Mouse (Mus musculus) thymus, adult 18-20 months (tissue): ENCODE measurements around the gene Cyb5r4.
"Not testable (repeated sequence)": the region's sequence is repeated elsewhere in the genome, so short reads cannot be mapped to it uniquely, and the experiment has no call there.

Source experiments
- DNase-seq, 2 experiments: peaks; one replicate each; pipeline ENCODE4 v3.0.0; 2022; ENCODE audit warnings: mixed read lengths in 2 of 2

The Cyb5r4 gene

DNA sequence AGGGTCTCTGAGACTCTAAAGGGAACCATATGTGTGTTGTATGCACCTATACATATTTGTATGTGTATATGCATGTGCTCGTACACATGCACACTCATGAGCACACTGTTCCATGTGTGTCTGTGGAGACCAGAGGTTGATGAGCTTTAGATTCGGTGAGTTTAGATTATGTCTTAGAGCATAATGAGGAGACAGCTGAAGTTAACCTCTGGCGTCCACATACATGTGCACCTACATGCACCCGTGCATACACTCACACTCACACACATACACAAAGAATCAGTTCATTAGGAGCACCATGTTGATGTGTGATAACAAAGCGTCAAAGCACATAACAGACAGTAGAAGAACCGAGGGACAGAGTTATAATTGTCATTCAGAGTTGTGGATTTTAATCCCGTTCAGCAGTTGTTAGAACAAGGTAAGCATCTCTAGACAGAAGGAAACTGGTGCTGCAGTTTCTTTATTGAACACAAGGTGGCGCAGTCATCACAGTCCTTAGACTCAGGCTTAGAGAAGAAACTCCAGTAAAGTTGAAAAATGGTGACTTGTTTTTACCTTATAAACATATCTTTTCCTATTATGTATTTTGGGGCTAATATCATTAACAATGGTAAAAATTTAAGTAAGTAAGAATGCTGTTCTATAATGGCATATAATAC is 5.7 kb downstream of the Cyb5r4 start:
- no peak for DNase-seq

DNA sequence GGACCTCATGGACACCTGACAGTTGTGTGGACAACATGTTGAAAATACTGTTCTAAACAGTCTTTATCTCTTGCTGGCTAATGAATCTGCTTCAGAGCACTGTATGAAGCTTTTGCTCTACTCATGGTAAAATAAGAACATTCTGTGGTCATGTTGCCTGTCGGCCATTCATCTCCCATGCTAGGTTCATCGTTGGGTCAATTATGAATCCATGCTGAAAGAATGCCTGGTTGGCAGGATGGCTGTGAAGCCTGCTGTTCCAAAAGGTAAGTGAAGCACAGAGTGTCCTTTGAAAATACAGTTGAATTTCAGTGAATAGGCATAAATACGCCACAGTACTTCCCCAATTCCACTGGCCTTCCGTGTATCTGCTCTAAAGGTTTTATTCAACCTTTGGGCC is 10.4 kb downstream of the Cyb5r4 start:
- no peak for DNase-seq

DNA sequence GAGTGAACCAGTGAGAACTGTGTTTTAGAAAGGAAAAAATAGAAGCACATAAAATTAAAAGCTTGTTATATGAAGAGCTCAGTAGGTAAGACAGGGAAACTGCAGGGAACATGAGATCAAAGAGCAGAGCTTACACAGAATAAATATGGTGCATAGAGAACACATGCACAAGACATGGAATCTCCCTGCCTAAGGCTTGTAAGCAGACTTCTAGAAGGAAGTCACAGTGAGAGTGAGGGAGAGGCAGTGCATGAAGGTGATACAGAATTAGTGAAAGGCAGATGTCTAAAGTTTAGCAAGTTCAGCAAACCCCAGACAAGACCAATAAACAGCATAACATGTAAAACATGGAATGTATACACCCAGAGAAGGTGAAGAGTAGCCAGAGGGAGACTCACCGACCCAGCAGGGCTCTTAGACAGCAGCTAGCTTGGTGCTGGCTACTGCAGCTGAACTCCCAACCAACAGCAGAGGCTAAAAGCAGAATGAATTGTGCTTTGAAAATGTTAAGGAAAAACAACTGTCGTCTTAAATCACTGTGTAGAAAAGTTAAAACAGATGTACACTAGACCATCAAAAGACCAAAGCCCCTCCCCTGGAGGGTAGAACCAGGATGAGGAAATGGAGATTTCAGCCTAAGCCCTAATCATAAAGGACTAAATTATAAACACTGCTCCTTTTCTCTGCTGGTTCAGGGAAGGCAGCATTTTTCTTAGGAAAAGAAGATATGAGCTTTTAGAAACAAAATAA is 13.2 kb downstream of the Cyb5r4 start:
- DNase-seq, result no peak

DNA sequence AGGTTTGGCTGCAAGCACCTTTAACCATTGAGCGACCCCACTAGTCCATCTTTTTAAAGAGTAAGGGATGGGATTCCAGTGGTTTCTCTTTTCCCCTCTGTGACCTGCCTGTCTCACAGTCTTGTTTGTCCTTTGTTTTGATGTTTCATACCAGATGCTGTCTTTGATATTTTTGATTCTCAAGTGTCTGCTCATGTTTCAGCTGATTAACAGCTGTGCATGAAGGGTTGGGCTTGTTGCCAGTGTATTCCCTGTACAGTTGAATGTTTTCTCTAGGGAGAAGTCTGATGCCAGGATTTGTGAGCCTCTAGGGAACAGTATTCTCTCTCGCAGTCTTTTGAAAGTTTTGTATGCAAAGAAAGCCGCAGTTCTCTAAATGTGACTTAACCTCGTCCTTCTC is 27.6 kb downstream of the Cyb5r4 start:
- DNase-seq, result no peak

DNA sequence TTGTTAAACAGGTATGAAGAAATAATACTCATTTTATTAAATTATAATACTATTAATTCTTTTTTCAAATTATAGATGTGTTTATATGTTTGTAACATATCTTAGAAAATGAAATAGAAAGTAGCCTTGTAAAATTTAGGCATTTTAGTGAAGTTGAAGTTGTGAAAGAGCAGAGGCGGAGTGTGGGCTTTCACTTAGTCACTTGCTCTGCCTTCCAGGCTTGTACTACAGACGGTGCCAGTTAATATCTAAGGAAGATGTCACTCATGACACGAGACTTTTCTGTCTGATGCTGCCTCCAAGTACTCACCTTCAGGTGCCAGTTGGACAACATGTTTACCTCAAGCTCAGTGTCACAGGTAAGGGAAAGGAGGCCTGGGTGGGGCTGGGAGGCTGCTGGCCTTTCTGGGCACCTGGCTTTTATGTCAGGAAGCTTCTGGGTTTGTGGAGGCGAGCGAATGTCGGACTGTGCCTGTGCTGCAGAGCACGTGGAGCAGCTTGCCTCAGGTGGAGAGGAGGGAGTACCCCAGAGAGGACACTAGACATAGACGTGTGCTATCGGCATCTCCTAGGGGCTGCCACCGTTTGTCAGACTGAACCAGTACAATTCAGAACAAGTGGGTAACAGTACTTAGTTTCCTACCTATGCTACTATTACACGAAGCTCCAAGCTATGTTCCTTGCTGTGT is 33.9 kb downstream of the Cyb5r4 start:
- DNase-seq, result no peak

DNA sequence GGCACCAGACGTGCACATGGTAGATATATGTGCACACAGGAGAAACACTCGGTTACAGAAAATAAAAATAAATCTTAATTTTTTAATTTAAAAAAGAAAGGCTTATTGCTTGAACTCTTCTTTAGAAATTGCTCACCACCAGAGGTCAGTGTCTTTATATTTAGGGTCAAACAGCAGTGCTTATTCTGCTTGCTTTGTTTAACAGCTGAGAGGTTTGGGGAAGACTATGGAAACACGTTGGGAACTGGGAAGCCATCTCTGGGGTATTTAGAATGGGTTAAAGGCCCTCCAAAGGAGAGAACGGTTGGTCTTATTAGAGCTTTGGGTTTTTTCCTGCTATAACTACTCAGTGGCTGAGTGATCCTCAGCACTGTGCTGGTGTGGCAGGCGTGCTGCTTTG is 40.5 kb downstream of the Cyb5r4 start:
- DNase-seq, result no peak

DNA sequence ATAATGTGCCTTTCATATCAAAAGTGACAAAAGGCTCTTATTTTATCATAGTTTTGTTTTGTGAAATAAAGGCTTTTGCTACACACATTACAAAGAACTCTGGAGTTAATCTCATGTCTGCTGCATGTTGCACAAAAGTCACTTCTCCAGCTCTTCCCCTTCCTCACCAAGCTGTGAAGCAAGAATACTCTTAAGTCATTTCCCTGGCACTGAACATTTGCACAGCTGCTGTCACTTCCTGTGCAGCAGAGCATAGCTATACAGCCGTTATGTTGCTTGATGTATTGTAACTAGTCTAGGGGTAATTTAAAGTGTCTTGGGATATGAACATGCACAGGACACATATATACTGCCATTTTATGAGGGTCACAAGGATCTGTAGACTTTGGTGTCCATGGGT is 46.3 kb downstream of the Cyb5r4 start:
- no peak for DNase-seq

DNA sequence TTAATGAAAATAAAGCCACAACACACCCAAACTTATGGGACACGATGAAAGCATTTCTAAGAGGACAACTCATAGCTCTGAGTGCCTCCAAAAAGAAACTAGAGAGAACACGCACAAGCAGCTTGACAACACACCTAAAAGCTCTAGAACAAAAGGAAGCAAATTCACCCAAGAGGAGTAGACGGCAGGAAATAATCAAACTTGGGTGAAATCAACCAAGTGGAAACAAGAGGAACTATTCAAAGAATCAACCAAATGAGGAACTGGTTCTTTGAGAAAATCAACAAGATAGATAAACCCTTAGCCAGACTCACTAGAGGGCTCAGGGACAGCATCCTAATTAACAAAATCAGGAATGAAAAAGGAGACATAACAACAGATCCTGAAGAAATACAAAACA is 49.8 kb downstream of the Cyb5r4 start:
- DNase-seq, result not testable (repeated sequence)

DNA sequence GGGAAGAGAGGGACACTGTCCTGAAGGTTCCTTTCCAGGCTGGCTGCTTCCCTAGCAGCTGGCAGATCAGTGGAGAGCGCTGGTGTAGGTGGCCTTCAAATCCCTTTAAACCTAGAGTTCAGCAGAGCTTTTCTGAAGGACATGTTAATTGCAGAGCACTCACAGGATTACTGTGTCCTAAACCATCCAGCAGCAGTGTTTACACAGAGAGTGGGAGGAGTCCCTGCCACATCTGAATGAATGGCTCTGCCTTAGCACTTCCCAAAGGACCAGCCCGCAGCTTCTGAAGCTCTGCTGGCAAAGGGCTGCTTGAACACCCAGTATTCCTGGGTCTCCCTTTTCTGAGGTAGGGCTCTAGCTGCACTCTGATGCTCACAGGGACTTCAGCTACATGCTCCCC is 56.1 kb downstream of the Cyb5r4 start:
- DNase-seq, result no peak

DNA sequence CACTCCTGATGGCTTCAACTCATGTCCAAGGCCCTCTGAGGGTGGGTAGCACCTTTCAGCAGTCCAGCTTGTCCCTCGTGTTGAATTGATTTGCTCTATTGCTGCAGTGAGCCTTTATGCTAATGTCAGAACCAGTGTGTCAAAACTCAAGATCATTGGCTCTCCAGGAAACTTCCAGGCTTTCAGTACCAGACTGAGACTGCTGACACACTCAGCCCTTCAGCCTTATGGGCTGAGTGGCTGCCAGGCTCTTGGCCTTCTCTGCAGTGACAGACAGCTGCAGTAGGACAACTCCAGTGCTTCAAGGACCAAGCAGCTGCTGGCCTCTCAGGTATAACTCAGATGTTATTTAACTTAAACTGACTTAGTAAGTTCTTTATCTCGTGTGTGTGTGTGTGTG is 57.7 kb downstream of the Cyb5r4 start:
- no peak for DNase-seq

DNA sequence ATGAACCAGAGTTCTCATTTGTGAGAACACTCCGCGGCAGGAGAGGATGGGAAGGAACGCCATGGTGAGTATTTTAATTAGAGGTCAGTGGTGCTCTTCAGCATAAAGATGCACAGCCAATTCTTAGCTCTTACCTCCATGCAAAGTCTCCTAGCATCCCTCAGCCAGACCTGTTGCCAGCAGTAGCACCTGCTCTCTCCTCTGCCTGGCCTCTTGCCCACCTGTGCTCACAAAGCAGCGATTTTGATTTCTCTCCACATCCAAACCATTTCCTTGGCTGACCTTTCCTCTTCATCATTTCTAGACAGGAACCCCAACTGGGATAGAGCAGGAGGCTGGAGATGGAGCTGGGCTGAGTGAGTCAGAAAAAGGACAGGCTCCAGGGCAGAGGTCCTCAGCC is 65.2 kb downstream of the Cyb5r4 start:
- DNase-seq, result no peak

DNA sequence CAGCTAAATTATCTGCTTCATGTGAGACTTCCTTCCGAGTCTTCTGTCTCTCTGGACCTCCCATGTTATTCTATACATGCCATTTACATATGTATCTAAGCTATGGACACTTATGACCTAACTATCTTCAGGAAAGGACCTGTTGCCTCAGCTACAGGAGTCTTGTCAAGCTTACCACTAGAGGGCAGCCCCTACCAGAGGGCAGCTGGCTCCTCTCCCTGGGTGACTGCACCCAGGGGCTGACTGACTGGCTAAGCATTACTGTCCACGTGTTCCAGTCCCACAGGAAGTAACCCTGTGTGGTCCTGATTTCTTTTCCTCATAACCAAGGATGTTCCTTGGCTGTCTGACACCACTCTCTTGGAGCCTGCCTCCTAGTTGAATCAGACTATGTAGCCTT is 76.2 kb downstream of the Cyb5r4 start:
- no peak for DNase-seq

DNA sequence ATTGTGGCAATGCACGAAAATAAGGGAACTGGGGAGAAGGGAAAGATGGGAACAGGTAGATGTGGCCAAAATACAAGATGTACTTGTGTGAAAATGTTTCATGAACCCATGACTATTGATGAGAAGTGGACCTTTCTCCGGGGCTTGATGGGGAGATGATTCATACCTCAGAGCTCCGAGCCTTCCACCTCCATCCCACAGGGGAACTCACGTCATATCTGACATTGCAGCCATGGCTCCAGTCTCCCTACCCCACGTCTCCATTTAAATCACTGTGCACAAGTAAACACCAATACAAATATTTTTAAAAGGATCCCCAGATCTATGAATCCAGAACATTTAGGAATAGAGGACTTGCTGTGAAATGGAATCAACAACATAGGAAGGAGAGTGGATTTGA is 93.2 kb downstream of the Cyb5r4 start:
- DNase-seq, result no peak

DNA sequence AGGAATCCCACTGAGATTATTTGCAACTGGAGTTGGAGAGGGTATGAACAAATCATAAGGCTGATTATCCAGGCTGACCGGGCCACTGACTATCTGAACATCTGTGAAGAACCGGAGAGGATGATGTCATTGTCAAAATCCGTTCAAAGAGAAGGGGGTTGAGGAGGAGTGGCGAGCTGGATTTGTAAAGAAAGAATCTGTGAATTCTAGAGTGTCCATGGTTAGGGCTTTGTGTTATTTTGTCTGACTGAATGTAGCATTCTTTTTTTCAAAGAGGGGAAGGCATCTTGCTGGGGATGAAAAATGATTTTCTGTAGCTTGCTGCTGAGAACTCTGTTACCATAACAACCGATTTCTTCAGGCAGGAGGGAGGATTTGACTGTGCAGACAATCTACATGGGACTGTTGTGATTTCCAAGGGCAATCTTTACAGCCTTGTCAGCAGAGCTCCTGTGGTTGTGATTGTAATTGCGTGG is 93.7 kb downstream of the Cyb5r4 start:
- DNase-seq, result no peak

DNA sequence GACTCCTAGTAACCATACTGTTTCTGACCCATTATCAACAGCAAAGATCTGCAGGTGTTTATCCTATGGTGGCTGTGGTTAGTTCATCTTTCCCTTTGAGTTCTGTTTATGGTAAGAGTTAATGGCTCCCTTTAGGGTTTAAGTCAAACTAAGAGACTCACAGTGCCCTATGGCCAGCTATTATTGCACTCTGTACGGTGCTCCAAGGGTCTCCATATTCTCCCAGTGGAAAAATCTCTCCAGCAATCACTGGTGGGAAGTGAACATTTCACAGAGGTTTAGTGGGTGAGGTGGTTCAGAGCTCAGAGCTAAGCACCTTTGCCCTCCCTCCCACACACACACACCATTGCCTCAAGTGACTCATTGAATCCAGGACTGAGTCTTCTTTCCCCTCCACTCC is 94.2 kb downstream of the Cyb5r4 start:
- no peak for DNase-seq

DNA sequence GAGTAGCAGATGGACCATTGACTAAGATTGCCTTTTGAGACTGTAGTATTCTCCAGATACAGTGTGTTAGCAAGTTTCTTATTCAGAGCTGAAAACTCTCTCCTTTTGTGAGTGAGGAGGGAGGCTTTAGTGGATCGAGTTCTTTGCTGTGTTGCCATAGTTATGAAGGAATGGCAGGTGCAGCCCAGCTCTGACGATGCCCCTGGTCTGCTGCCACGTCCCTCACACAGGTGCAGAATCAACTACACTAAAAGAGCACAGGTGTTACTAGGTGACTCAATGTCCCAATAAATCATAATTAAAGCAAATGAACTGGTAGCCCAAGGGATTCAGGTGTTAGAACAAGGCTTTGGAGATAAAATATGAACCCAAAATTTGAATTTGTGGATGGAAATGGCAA is 97.2 kb downstream of the Cyb5r4 start:
- no peak for DNase-seq

DNA sequence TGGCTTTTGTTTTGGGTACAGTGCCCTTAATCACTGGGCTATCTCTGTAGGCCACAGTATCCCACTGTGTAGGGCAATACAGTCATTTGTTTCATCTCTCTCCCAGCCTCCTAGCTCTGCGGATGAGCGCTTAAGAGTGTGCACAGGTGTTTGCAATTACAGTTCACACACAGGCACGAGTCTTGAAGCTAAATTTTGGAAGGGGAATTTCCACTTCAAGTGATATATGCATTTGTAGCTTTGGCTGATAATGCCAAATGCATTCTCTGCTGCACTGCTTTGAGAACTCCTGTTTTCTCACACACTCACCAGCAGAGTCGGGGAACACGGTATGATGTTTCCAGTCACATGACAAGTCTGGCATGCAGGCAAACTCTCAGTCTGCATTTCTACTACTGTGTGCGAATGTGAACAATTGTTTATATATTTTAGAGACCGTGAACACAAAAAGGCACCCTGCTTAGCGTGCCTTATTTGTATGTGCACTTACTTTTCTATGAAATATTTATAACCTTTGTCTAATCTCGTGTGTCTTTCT is 100.2 kb downstream of the Cyb5r4 start:
- DNase-seq, result no peak

DNA sequence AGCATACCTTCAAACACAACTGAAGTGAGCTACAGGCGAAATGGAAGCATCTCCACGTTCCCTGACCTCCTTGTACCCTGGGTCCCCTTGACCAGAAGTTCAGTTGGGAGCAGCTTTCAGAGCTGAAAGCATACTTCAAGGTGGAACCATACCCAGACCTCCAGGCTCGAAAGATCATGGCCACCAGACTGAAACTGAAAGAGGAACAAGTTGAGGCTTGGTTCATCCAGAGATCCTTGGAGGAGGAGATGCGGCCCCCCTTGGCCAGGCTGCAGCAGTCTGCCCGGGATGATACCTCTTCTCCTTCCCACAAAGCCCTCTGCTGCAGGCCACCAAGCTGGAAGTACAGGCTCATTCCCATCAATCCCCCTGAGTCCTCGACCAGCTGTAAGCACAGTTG is 105.2 kb downstream of the Cyb5r4 start:
- DNase-seq, result not testable (repeated sequence)
